Mouse (Mus musculus): ENCODE data around the gene Dapk2. TPM values are rescaled to one million over a fixed set of nuclear protein-coding genes. Genes with fewer than 3 reads are reported as not detected.

The Dapk2 gene
- polyA plus RNA-seq, 1 experiment from 2014 or later: 9.0 TPM

GRCm38 (mm10) chr9:66316603-66317002 is 158.6 kb downstream of the Dapk2 start:
- H3K4me3 ChIP-seq (ENCODE audit: low read depth, low read length): no peak overlapping the region
- 86% methylated on average over 2 of the region's 2 CpGs for WGBS

More at GRCm38 (mm10) chr9:66316603-66317002, 158.6 kb downstream of the Dapk2 start:
- no peak for DNase-seq (ENCODE audit: low spot score)
- Histone ChIP-seq H3K27ac (ENCODE audit: low read depth, low read length) (no peak overlapping the region), H3K4me1 (replicated peaks; ENCODE audit: control insufficient read depth, insufficient read depth, low read length) (no peaks in the 10 kb centered on the region), H3K36me3 (ENCODE audit: control insufficient read depth, insufficient read depth, low read length) (no peaks in the 10 kb centered on the region), H3K9me3 (ENCODE audit: control insufficient read depth, low read length) (no peaks in the 10 kb centered on the region), H3K9ac (ENCODE audit: low read length) (no peak overlapping the region), H3K27me3 (ENCODE audit: control insufficient read depth, insufficient read depth, low read length) (no peaks in the 10 kb centered on the region), H3K4me2 (ENCODE audit: low read depth, low read length, severe bottlenecking) (no peak overlapping the region)
- ATAC-seq (replicated peaks; ENCODE audit: low FRiP score): no peak

Other genes starting within 250 kb of the Dapk2 start
- 34.6 and 38.9 TPM in 2 replicates for gene Trip4, start 249.4 kb upstream of the Dapk2 start, polyA plus RNA-seq (2014; fragmentation: Nextera tagmentation; extraction: Ambion mirVana)
- gene Csnk1g1, start 249.3 kb upstream of the Dapk2 start, polyA plus RNA-seq (2014; fragmentation: Nextera tagmentation; extraction: Ambion mirVana): 21.2 and 24.4 TPM in 2 replicates
- 401 and 416 TPM in 2 replicates for gene Ppib, start 98.0 kb upstream of the Dapk2 start, polyA plus RNA-seq (2014; fragmentation: Nextera tagmentation; extraction: Ambion mirVana)
- gene Snx22, start 88.5 kb upstream of the Dapk2 start, polyA plus RNA-seq (2014; fragmentation: Nextera tagmentation; extraction: Ambion mirVana): 1.6 and 2.7 TPM in 2 replicates
- 140 TPM in 2 replicates for gene Snx1, start 31.6 kb upstream of the Dapk2 start, polyA plus RNA-seq (2014; fragmentation: Nextera tagmentation; extraction: Ambion mirVana)
- 149 and 161 TPM in 2 replicates for gene Ciao2a, start 31.6 kb upstream of the Dapk2 start, polyA plus RNA-seq (2014; fragmentation: Nextera tagmentation; extraction: Ambion mirVana)
- gene Herc1, start 192.2 kb downstream of the Dapk2 start, polyA plus RNA-seq (2014; fragmentation: Nextera tagmentation; extraction: Ambion mirVana): 41.7 and 44.0 TPM in 2 replicates

Data from forebrain, embryonic 11.5 days (tissue).